Mouse (Mus musculus): ENCODE measurements around the gene Upf2. TPM values are rescaled to one million over a fixed set of nuclear protein-coding genes. Genes with fewer than 3 reads are reported as not detected.
"Not testable (repeated sequence)": the region's sequence is repeated elsewhere in the genome, so short reads cannot be mapped to it uniquely, and the experiment has no call there.

The Upf2 gene
- total RNA-seq, 2 experiments from 2014 or later = 22.4 to 25.0 TPM

DNA sequence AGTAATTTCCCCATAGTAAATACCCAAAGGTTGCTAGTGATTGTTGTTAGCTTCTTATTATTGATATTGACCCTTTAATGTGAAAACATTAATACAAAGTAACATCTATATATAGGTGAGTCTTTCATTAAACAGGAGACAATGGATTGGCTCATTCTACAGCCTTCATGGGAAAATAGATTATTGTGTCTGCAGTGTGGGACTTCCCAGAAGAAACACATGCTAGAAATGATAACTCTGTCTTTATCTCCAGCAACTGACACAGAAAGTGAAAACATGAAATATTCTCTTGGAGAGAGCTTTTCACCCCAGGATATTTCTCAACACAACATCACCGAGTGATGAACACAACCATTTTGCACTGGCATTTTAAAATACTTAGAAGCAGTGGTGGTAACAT, 5.6 kb upstream of the Upf2 start:
- DNase-seq (ENCODE audit: low spot score in 2 of 2) = no peak
- intact Hi-C loops (cut with DNase I) = no loop called here

- DNase-seq (ENCODE audit: low spot score in 2 of 2) = no peak
- intact Hi-C loops (cut with DNase I) = no loop called here
These were observed 4.4 kb upstream of the Upf2 start for GRCm38 (mm10) chr2:5946876-5947275.

DNA sequence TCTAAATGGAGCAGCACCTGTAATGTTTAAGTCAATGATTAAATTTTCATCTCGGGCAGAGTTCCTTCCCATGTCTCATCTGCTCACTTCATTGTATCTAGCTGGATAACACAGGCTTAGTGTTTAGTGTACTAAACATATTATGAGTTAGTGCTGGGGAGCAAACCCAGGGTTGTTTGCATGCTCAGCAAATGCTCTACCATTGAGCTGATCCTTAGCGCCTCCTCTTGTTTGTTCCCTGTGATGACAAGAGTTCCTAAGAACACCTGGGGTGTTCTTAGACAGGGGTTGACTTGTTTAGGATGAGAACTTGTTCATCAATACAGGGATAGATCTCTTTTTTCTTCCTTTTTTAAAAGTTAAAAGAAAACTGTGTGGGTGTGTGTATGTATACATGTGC, 2.3 kb upstream of the Upf2 start:
- intact Hi-C loops (cut with DNase I) = no loop called here
- no peak for DNase-seq (ENCODE audit: low spot score in 2 of 2)

- DNase-seq (ENCODE audit: low spot score in 2 of 2); intact Hi-C loops (cut with DNase I): not testable (repeated sequence)
These were observed 1.4 kb upstream of the Upf2 start for GRCm38 (mm10) chr2:5949821-5950220.

DNA sequence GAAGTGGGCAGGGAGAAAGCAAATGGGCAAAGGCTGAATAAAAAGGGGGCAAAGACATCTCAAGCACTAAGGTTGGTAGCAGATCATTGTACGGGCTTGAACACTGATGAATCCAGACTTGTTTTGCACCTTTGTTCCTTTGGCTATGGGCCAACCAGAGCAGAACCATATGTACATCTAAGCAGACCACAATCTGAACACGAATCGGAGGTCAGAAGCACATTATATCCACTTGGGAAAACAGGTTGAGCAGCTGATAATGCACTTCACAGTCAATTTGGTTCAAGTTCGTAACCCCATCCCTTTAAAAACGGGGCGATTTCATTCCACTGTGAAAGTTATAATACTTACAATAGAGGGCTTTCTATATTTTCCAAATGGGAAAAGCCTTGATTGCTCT, 964 bp upstream of the Upf2 start:
- intact Hi-C loops (cut with DNase I) = no loop called here
- no peak for DNase-seq (ENCODE audit: low spot score in 2 of 2)

DNA sequence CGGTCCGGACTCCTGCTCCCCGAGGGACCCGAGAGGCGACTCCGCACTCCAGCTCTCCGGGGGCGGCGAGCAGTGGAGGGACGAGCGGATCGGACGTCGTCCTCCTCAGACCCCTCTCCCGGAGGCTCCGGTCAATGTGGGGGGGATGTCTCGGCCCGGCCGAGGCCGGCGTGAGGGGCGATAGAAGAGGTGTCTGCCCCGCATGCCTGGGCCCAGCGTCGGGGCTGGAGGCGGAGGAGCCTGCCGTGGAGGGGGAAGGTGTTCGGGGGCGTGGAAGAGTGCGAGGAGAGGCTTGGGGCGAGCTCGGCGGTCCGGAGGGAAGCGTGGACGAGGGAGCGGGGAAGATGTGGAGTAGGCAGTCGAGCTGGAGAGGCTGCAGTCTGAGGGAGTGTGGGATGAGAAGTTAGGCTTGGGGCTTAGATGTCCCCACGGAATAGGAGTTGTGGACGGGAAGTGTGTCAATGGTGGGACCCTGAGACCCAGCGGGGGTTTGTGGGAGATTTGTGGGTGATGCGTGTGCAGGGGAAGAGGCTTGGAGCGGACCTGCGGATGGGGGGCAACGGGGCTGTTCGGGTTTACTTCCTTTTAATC, 447 bp downstream of the Upf2 start:
- intact Hi-C loops (cut with DNase I) = no loop called here
- peak in 1 of 2 experiments; percentile 22 for DNase-seq (ENCODE audit: low spot score in 2 of 2)

DNA sequence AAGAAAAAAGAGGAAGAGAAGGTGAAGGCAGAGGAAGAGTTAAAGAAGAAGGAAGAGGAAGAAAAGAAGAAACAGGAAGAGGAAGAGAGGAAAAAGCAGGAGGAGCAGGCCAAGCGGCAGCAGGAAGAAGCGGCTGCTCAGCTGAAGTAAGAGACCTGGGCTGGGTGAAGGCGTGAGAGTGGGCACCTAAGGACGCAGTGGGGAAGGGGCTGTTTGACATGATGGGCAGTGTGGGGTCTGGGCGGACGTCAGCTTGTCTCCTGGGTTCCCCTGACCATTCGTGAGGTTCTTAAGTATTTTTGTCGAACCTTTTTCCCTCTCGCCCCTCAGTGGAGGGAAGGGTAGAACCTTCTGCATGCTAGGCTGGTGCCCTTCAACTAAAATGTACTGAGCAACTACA, 6.4 kb downstream of the Upf2 start:
- DNase-seq (ENCODE audit: low spot score in 2 of 2) = no peak
- intact Hi-C loops (cut with DNase I) = no loop called here

DNA sequence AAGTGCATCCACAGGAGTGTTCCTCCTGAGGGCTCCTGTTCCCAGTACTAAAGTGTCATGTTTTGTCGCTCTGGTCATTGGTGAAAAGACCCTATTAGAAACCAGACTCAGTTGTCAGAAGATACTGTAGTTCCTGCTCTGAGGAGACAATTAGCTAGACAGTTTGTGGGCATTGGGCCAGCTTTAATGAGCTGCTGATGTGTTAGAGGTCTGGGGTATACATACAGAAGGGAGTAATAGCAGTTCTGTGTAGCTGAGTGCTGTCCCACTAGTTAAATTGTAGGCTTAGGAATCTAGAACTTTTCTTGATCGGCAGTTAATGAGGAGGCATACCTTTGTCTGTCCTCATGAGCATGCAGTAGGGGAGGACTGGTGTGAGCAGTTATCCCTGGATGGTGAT, 11.0 kb downstream of the Upf2 start:
- intact Hi-C loops (cut with DNase I) = no loop called here
- no peak for DNase-seq (ENCODE audit: low spot score in 2 of 2)

DNA sequence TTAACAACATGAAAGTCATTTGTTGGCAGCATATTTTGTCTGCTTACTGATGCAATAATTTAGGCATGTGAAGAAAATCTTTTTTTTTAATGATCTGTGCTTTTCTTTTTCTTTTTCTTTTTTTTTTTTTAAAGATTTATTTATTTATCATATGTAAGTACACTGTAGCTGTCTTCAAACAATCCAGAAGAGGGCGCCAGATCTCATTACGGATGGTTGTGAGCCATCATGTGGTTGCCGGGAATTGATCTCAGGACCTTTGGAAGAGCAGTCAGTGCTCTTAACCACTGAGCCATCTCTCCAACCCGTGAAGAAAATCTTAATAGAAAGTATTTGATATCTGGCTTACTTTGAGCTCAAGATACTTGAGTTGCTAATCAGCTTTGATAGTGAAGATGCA, 12.5 kb downstream of the Upf2 start:
- intact Hi-C loops (cut with DNase I) = not testable (repeated sequence)

GRCm38 (mm10) chr2:5965972-5966371, 14.7 kb downstream of the Upf2 start:
- DNase-seq (ENCODE audit: low spot score in 2 of 2) = no peak
- intact Hi-C loops (cut with DNase I) = no loop called here

More for the DNA sequence above, 12.5 kb downstream of the Upf2 start:
- DNase-seq (ENCODE audit: low spot score in 2 of 2) = not testable (repeated sequence)

- DNase-seq (ENCODE audit: low spot score in 2 of 2); intact Hi-C loops (cut with DNase I): not testable (repeated sequence)
These were observed 19.4 kb downstream of the Upf2 start for GRCm38 (mm10) chr2:5970629-5971028.

- intact Hi-C loops (cut with DNase I) = no loop called here
- DNase-seq (ENCODE audit: low spot score in 2 of 2) = no peak
These were observed 26.3 kb downstream of the Upf2 start for GRCm38 (mm10) chr2:5977532-5977931.

DNA sequence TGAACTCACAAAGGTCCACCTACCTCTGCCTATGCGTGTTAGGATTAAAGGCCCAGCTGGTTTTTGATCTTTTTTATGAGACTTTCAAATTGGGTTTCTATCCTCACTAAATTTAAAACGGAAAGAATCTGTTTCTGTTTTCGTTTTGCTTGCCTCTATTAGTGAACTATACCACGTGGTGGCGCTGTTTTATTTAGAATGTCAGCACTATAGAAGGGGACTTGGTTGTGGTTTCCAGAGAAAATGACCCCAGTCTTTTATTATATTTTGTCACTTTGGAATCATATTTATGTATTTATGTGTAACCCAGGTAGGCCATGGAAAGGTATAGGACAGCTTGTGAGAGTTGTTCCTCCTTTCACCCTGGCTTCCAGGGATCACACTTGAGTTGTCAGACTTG, 44.3 kb downstream of the Upf2 start:
- peak; percentile 39 to 59 for DNase-seq (ENCODE audit: low spot score in 2 of 2)
- intact Hi-C loops (cut with DNase I) = loop anchor here (5.0 kb wide), 1 partner anchor 172 kb away; no protein-coding TSS in a partner anchor

DNA sequence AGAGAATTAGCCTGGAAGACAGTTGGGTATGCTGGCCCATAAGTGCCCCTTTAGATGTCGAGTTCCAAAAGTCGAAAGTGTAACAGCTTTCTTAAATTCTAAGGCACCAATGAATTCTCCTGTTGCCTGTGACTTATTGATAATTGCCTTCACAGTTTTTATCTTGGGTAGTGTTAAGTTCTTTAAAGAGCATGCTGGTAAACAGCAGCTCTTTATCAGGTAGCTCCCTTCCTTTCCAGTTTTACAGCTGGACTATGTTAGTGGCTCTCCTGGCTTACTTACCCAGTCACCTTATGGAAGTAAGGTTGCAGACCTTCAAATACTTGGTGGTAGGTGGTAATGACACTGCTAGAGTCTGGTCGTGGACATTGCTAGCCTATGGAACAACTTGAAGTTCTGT, 52.7 kb downstream of the Upf2 start:
- no peak for DNase-seq (ENCODE audit: low spot score in 2 of 2)
- intact Hi-C loops (cut with DNase I) = no loop called here

DNA sequence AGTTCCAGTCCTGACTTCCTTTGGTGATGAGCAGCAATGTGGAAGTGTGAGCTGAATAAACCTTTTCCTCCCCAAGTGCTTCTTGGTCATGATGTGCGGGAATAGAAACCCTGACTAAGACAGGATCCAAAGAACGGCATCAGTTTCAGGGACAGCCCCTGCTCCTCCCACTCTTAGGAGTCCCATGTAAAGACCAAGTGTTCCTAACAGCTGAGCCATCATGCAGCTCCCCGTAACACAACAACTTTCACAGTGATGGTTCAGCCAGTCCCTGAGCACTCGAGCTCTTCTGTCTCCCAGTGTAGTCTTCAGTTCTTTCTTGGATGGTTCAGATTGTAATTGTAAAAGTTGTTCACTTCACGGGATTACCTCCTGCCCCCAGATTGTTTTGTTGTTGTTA, 63.3 kb downstream of the Upf2 start:
- no peak for DNase-seq (ENCODE audit: low spot score in 2 of 2)
- intact Hi-C loops (cut with DNase I) = no loop called here

- intact Hi-C loops (cut with DNase I); DNase-seq (ENCODE audit: low spot score in 2 of 2): not testable (repeated sequence)
These were observed 63.9 kb downstream of the Upf2 start for GRCm38 (mm10) chr2:6015182-6015581.

- intact Hi-C loops (cut with DNase I) = no loop called here
- no peak for DNase-seq (ENCODE audit: low spot score in 2 of 2)
These were observed 69.3 kb downstream of the Upf2 start for GRCm38 (mm10) chr2:6020570-6020969.

DNA sequence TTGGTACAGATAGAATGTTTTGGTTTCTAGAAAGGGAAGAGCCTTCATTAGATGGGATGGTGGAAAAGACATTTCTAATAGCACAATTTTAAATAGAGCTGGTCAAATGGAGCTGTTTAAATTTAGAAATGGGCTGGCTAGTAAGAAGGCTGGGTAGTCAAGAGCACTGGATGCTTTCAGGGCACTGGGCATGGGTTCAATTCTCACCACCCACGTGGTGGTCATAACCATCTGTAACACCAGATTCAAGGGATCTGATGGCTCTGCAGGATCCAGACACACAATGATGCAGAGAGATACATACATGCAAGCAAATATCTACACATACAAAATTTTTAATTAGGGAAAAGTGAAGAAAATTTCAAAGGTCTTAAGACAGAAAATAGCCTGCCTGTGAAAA, 91.4 kb downstream of the Upf2 start:
- DNase-seq (ENCODE audit: low spot score in 2 of 2) = no peak
- intact Hi-C loops (cut with DNase I) = no loop called here

GRCm38 (mm10) chr2:6046796-6047195, 95.5 kb downstream of the Upf2 start:
- DNase-seq (ENCODE audit: low spot score in 2 of 2) = no peak
- intact Hi-C loops (cut with DNase I) = no loop called here

DNA sequence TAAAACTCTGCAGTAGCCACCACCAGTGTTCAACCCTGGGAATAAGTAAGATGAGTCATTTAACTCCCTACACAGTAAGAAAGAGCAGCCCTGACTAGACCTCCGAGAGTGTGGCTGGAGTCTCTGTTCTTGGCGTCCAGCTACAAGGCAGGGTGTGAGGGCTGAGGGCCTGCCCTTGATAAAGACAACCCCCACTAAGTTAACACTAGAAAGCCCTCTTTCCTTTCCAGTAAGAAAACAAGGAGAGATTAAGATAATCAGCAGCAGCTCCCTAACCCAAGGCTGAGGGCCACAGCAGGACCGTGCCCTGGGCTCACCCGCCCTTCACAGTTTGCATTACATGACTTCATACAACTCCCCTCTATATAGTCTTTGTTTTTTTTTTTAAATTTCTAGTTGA, 97.3 kb downstream of the Upf2 start:
- no peak for DNase-seq (ENCODE audit: low spot score in 2 of 2)
- intact Hi-C loops (cut with DNase I) = no loop called here

- intact Hi-C loops (cut with DNase I) = no loop called here
- DNase-seq (ENCODE audit: low spot score in 2 of 2) = no peak
These were observed 97.7 kb downstream of the Upf2 start for GRCm38 (mm10) chr2:6049018-6049417.

- DNase-seq (ENCODE audit: low spot score in 2 of 2) = no peak
- intact Hi-C loops (cut with DNase I) = no loop called here
These were observed 104.2 kb downstream of the Upf2 start for GRCm38 (mm10) chr2:6055466-6055865.
